Mouse (Mus musculus) induced T-regulatory cell, adult 2 months (primary cell): ENCODE data around the gene Sel1l2.
"Not testable (repeated sequence)": the region's sequence is repeated elsewhere in the genome, so short reads cannot be mapped to it uniquely, and the experiment has no call there.

ENCODE experiments used
- DNase-seq: peaks from one replicate; pipeline ENCODE4 v3.0.0-alpha.2; 2012; ENCODE audit warnings: low read depth

Sel1l2 gene

DNA sequence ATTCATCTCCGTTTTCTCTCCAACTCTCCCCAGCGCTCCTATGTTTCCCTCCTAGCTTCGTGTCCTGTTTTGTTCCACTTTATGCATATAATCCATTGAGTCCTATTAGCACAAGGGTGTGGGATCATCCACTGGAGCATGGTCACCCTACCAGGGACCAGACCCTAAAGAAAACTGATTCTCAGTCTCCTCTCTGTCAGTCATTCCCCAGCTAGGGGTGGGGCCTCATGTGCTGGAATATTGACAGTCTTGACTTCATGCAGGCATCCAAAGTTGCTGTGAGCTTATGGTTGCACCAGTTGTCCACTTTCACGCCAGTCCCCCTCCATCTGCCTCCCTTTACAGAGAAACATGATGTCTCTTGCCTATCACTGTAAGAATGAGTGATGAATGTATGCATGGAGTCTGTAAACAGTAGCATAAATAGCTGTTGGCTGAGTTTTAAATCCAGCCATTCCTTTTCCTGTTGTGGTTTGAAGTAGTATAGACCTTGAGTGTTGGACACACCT is 174.9 kb downstream of the Sel1l2 start:
- DNase-seq: no peak

DNA sequence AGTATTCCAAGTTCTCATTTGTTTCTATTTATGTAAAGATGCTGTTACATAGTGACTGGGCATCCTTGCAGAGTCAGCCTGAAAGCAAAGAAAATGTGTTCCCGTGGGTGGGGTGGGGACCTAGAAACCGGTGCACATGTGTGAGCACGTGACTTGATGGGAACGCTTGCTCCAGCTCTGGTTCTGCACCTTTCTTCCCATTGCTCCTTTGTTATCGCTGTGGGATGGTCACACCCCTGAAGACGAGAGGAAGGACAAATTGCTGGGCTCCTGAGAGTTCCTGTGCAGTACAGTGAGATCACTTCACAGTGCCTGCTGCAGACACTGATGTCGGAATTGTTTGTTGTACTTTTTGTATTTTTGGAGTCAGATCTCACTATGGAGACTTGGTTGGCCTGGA is 185.8 kb downstream of the Sel1l2 start:
- DNase-seq: no peak

DNA sequence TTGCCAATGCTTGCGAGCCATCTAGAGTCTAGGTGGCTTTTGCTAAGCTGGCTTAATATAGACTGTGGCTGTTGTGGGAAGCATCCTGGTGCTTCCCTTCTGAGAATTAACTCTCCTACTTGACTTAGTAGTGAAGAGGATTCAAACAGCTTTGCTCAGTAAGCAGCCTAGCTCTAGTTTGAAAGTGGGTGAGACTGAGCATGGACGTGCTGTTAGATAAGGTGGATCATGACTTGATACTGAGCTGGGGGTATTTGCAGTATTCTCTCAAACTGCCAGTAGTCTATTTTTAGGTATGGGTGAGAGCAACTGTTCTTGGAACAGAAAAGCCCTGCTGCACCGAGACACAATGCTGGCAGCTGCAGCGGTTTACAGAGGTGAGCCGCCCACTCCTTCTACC is 186.9 kb downstream of the Sel1l2 start:
- DNase-seq: no peak

DNA sequence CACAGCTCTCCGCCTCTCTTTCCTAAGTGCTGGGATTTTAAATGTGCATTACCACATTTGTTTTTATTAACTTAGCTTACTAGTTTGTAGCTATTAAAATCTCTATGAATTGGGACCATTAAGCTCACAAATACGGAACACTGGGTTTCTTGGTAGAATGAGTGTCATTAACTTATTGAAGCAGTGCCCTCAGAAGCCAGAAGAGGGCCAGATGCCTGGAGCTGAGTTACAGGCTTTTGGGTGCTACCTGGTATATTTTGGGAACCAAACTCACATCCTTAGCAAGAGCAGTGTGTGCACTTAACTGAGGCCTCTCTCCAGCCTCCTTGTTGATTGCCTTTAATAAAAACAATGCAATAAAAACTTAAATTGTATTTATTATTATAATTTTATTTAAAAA is 188.8 kb downstream of the Sel1l2 start:
- no peak for DNase-seq

DNA sequence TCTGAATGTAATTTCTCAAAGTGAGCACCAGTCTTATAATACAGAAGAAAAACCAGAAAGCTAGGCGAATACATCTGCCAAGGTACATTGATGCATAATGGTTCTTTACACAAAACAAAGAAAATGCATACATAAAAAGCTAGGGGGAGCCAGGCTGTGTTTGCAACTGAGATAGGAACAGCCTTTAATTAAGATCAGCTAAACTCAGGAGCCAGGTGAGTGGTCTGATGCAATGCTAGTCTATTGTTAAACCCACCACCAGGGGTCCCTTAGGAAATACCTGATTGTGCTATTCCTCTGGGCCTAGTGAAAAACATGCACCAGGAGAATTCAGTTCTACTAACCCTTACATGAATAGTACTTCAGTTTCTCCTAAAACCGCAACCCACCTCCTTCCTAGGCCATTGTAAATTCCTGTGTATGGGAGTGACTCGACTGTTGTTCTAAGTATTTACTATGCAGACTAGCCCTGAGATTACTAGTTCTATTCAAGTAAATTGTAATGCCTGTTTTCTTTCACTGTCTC is 203.8 kb downstream of the Sel1l2 start:
- DNase-seq: not testable (repeated sequence)
